Mouse (Mus musculus) mesoderm, embryonic 11.5 days (tissue): Measurements from ENCODE around the gene Gse1.
A peak's percentile ranks its signal among the peaks of the same experiment; 100 is the strongest.

Source experiments
- DNase-seq: peaks from one replicate; pipeline ENCODE4 v3.0.0-alpha.2; 2012; ENCODE audit warnings: low read depth, low spot score

Gse1 gene

DNA sequence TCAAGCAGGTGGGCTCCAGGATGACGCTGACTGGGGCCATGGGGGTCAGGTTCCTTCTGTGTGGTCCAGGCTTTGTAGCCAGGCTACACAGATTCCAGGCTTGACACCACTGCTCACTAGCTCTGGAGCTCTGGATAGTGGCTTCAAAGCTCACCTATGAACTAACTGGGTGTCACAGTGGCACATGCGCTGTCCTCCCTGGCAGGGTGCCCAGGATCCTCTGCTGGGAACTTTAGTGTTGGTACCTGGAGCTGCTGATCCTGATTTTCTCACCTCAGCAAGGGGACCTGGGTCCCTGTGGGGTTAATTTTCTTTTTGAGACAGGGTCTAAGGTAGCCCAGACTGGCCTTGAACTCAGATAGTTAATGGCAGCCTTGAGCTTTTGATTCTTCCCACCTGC is 173.0 kb downstream of the Gse1 start:
- DNase-seq, result no peak

DNA sequence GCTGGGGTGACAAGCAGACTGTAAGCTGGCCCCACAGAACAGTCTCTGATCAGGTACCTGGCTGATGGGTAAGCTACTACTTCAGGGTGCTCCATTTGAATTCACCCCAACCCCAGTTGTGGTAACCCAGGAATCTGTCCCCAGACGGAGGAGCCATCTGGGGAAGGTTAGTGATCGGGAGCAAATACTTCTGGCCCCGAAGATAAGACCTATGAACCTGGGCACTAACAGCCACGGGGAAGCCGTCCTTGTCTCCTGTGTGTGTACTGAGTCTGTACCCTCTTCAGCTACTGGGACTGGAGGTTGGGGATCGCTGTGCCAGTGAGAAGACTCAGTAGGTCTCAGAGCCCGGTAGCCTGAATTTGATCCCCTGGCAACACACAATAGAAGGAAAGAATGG is 173.5 kb downstream of the Gse1 start:
- DNase-seq, result no peak

DNA sequence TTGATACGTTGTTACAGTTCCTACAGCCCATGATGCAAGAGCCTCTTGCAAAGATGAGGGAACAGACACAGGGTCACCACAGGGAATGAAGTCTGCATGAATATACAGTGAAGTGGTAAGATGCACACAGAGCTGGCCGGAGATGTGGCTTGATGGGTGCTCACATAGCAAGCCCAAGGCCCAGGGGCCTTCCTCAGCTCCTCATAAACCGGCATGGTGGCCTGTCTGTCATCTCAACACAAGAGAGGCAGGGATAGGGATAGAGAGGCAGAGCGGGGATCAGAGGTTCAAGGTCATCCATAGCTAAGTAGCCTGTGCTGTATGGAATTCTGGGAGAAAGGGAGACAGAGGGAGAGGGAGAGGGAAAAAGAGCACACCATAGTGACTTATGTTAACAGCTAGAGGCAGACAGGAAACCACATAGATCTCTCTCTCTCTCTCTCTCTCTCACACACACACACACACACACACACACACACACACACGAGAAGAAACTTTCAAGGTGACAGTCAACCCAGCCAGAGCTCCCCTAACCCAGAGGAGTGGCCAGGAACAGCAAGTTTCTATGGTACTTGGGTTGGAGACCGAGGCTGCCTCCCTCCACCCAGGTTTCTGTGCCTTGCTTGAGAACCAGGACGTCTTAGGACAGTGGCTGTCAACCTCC is 175.5 kb downstream of the Gse1 start:
- DNase-seq, result no peak

DNA sequence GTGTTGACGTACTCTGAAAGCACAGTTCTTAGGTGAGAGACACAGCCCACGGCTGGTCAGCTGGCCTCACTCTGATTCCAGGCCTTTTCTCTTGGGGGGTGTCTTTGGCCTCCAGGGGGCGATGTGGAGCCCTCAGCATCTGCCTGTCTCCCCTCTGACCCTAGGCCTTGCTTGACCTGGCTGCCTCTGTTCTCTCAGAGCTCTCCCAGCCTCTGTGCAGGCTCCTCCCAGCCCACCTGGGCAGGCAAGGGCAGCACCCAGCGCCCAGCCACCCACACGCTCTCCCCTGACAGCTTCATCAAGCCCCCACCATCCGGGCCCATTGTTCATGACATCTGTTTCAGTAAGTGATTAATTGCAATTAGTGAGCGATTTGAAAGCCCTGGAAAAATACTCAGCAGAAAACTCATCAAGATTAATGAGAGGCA is 176.4 kb downstream of the Gse1 start:
- DNase-seq, result peak; percentile 70

DNA sequence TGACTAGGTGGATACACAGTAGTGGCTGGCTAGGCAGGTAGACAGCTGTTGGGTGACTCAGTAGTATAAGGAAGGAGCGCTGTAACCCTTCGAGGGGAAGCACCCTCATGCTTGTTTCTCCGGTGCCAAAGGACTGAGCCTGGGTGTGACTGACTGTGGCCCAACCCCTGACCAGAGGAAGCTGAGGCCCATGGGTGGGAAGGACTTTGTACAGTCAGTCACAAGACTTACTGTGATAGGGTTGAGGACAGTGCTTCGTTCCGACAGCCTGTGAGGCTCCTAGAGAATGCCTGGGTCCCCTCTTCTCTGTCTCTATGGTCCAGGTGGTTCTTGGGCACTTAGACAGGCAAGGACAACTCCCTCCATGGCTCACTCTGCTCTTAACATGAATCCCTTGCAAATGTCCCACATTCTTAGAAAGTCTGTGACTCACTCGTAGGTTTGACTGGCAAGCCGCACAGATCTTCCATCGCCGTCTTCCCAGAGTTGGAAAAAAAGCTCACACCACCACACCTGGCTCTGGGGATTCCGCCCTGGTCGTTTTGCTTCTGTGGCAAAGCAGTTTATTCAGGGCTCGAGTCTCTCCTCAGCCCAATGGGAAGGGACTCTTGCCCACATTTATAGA is 177.9 kb downstream of the Gse1 start:
- no peak for DNase-seq

DNA sequence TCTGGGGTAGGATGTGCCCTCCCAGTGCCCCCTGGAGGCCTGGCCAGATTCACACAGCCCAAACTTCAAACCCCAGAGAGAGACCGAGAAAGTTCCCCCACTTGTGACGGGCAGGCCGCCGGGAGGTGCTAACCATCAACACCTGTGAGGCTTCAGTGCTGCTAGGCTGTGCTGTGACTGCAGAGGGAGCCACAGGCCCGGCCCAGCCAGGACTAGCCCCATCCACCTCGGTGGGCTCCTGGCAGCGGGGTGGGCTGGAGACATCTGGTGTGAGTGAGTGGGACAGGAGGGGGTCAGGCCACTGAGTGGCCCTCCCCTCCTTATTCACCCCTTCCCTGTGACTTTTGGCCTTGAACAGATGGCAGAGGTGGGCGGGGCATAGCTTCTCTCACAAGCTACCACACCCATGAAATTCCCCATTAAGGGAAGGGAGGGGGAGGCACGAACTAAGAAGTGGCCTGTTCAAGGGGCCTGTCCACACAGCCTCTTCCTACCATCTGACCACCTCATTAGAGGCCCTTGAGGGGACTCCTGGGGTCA is 179.5 kb downstream of the Gse1 start:
- peak; percentile 94 for DNase-seq

DNA sequence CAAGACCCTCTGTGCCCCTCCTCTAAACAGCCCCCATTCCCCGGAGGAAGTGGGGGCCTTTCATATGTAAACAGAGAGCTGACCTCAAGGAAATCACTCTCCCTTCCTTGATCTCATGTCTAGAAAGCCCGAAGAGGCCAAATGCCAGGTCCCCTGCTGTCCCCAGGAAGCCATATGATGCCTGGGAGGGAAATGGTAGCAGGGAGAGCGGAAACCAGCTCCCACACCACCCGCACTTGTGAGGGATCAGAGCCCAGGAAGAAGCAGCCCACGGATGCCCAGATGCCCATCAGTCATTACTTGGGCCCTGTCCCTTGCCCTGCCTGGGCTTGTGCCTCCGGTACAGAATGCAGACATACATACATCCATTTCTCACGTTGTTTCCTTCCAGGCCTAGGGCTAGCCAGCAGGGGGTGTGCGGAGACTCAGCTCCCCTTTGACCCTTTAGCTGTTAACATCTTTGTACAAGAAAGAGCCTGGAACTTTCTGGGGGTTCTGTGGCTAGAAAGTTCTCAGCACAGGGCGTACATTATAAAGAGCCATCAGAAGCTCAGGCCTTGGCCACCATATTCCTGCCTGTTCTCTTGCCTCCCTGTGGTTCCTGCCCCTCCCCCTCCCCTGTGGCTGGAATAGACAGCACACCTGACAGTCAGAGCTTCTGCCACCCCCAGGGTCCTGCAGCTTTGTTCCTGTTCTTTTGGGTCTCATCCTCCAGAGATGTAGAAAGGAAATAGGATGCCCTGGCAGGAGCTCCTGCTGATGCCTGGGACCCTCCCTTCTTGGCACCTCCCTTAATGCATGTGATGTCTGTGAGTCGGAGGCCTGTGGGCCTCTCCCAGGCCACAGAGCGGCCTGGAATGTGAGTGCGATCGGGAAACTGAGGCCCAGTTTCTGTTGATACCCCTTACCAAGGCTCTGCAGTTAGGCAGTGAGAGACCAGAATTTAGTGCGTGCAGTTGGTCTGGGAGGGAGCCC is 180.3 kb downstream of the Gse1 start:
- DNase-seq, result no peak

DNA sequence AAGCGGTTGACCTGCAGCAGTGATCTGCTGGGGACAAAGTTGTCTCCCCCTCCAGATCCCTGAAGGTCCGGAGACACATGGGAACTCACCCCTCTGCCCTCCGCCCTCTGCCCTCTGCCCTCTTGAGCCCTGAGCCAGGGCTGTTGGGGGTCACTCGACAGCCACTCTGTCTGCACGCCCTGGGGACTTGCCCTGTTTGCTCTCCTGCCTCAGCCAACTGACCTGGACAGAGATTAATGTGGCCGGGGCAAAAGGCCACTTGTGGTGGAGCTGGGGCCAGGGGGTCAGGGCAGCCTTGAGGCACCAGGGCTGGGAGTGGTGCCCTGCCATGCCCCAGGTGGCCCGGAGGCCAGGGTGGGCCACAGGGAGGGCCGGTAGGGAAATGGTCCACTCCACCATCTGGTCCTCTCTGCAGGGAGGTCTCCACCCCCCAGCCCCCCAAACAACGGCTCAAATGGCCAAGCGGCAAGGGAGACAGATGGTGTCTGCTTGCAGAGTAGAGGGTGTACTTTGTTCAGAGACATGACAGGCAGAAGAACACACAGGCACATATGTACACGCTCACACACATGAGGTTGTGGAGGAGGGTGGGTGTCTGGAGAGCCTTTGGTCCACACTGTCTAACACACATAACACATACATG is 181.2 kb downstream of the Gse1 start:
- peak; percentile 62 for DNase-seq

DNA sequence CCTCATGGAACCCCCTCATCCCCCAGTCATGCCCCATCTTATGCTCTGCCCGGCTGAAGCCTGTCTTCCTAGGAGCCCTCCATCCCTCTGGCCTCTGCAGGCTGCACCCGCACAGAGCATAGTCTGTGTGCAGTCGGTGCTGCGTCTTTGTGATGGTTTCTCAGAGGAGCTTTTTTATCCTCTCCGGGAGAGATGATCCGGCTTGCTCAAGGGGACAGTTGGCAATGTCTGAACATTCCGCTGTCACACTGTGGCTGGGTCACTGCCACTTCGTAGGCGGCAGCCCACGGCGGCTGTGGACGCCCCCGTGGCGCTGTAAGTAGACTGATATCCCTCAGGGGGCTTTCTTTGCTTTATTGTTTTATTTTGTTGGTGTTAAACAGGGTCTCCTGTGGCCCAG is 182.8 kb downstream of the Gse1 start:
- DNase-seq, result no peak

DNA sequence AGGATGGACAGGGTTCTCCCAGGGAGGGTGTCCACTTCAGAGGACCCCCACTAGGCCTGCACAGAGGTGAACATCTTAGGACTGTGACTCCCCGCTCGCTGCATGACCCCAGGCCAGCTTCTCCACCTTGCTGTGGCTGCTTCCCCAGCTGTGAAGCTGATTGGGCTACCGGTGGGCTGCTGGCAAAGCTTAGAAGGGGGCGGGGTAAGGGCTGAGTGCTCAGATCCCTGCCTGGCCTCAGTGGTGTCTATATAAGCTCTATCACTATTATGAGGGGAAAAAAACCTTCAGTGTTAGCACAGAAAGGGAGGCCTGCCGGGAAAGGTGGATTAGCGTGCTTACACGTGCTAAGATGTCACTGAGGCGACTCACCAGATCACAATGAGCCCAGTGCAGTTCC is 183.6 kb downstream of the Gse1 start:
- DNase-seq, result no peak

DNA sequence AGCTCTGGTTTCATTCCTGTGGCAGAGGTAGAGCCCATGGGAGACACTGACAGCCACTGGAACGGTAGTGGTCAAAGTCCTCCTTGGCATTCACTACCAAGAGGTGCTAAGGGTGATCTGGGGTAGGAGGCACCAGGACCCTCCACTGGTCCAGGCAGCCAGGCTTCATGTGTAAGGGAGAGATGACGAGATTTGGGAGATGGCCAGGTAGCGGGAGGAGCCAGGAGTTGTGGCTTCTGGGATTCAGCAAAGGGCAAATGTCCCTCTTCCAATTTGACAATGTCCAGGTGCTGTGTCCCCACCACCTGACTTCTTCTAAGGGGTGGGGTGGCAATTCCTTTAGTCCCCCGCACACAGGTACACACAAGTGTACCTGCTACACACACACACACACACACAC is 184.1 kb downstream of the Gse1 start:
- no peak for DNase-seq

DNA sequence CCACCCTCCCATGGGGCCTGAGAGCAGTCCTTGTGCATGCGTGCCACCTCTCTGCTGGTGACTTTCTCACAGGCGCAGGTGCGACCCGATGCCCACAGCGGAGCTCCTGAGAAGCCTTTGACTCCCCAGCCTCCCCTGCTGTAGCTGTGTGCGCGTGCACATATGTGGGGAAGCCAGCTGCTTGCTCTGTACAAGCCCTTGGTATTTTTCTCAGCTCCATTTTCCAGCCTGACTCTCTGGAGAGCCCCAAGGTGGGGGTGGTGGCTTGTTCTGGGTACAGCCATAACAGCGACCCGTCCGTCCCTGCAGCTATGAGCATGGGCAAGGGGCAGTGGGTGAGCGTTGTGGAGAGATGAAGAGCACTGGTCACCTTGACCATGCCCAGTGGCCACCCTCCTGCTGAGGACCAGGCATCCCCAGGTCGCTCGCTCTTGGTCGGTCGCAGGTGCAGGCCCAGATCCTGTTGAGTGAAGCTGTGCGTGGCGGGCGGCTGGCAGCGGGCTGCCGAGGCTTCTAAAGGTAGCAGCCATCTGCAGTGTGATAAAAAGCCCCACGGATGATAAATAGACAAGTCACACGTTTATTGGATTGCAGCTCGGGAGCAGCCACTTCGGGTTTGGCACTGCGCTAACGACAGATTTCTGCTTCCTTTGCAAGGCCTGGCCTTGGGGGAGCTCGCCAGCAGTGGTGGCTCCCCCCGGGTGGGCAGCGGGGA is 184.8 kb downstream of the Gse1 start:
- DNase-seq, result no peak

DNA sequence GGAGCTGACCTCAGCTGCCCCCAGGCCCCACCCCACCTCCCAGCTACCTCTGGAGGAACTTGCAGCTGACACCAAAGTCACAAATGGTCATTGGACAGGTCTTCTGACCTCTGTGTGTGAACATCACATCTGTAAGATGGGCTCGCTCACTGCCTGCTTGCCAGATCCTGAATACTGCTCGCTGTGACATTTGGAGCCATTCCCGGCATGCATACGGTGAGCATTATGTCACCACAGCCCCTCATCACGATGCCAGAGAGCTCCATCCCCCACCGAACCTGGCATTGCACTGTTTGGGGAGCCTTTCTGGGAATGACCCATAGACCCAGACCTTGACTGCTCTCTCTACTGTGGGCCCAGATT is 185.4 kb downstream of the Gse1 start:
- DNase-seq, result no peak

DNA sequence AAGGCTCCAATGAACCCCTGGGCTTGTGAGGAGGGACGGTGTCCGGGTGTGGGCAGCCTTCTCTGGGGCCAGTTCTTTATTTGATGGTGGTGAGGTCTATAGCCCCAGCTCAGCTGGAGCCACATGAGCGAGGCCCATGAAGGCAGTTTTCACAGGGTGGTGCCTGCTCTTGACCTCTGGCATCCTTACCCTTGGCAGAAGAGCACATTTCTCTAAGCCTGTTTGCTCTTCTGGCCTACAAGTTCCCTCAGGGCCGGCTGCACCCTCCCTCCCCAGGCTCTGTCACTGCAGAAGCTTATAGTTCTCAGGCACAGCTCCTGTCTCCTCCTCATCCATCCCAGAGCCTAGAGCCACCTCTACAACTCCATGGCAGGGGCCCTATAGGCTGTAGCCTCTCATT is 186.0 kb downstream of the Gse1 start:
- no peak for DNase-seq

DNA sequence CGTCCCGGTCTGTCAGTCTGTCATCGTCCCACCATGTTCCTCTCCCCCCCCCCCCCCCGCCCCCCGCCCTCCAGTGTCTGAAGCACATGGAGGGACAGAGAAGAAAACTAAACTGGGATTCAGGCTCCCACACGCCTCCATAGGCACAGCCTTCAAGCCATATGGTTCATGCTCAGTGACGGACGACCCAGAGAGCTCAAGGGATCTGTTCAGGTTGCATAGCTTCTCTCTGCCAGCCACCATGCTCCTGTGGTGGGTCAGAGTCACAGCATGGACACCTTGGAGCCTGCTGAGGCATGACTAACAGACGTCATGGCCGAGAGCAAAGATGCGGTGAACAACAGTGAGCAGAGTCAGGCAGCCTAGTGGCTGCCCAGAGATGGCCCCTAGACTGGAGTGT is 187.2 kb downstream of the Gse1 start:
- no peak for DNase-seq

DNA sequence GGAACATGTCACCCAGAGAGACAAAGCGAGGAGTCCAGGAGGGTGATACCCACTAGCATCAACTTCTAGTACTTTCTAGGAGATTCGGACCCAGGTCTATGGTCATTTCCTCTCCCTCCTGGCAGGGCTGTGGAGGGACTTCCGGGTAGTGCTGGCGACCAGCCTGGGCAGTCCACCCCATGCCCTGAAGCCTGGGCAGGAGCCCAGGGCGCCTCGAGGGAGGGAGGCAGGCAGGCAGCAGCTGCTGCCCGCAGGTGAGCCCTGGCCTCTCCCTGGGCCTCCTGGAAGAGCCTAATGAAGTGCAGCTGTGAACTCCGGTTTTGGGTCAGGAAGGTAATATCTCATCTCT is 187.9 kb downstream of the Gse1 start:
- DNase-seq, result no peak

DNA sequence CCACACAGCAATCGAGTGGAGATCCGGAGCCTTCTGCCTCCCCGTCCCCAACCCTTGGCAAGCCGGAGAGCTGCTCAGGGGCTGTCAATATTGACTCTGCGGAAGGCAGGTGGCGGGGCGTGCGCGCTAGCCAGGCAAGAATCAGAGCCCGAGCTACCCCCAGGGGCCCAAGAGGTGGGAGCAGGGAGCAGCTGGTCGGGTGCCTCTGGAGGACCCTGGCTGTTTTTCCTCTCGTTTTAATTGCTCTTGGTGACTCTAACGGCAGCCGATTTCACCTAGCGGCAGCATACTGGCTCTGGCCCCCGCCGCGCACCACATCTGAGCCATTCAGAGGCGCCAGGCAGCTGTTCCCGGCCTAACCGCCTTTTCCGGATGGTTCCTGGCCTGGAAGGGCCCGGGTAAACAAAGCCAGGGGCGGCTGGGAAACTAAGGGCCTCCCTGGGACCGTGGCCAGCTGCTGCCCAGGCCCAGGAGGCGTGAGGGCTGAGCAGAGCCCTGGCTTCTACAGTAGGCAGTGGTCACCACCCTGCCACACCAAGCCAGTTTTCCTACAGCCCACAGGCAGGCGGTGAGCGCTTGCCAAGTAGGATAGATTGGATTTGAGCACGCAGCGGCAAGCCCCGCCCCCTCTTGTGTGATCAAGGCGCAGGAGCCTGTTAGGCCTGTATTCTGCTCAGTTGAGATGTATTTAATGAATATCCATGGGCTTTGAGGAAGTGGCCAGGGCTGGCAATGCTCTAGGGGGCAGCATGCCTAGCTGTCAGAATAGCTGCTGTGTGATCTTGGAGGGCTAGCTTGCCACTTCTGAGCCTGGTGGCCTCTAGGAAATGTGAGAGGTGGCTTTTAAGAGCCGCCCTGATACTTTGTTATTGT is 188.5 kb downstream of the Gse1 start:
- DNase-seq, result peak; percentile 79

DNA sequence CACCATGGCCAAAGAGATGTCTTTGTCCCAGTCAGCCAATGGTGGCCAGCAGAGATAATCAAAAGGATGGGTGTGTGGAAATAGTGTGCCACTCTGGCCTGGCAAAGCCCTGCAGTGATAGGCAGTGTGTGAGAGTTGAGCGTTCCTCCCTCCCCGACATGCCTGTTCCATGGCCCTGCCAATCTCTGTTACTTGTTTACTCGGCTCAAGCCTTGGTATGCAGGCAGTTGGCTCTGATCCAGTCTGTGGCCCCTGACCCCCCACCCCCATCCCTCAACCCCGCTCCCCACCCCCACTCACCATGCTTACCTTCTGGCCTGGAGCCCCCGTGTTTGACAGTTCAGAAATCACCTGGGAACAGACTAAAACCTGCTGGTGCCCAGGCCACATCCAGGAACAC is 189.9 kb downstream of the Gse1 start:
- DNase-seq, result no peak

DNA sequence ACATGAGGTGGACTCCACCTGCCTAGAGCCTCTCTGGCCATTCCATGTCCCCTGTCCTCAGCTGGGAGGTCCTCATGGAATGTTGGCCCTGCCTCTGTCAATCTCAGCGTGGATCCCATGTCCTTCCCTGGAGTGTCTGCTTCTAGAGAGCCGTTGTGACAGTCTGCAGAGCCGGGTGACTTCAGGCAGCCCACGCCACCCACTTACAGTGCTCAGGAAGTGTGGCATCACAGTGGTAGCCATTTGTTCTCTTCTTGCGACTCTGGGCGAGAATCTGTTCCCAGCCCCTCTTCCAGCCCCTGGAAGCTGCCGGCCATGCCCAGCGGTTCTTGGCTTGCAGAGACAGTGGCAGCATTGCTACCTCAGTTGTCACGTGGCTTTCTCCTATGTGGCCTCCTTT is 191.4 kb downstream of the Gse1 start:
- no peak for DNase-seq

DNA sequence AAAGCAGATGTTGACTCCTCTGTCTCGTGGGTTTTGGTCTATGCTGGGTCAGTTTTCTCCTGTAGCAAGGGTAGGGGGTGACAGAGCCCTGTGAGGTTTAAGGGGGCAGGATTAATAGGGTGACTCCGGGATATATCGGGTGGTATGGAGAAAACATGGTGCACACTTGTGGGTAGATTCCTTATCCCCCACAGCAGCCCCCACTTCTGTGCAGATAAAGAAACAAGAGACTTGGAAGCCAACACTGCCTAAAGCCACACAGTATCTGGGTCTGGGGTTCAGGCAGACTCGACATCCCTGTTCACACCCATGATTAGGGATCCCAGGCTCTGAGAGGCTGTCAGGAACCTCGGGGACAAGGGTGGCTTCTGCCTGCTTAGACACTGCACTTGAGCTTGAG is 192.0 kb downstream of the Gse1 start:
- no peak for DNase-seq
